Mouse (Mus musculus) forebrain, embryonic 15.5 days (tissue): ENCODE results near the gene Immp1l. TPM values are rescaled to one million over a fixed set of nuclear protein-coding genes. Genes with fewer than 3 reads are reported as not detected.

Experiments
- ATAC-seq: fragments of 200-750 bp; cut with Nextera tagmentation; replicated peaks from 2 replicates; pipeline ENCODE4 v1.8.0; 2017; ENCODE audit warnings: mild to moderate bottlenecking, moderate TSS enrichment, moderate library complexity
- H3K27ac ChIP-seq: fragments of 300-500 bp; sonication (generic); replicated peaks from 2 replicates; pipeline ENCODE4 v1.5.1; 2015; ENCODE audit warnings: mild to moderate bottlenecking, inconsistent platforms
- H3K27me3 ChIP-seq: fragments of 300-500 bp; sonication (generic); 2 replicates; pipeline ENCODE4 v1.6.1; 2015; ENCODE audit warnings: inconsistent platforms
- H3K36me3 ChIP-seq: fragments of 300-500 bp; sonication (generic); 2 replicates; pipeline ENCODE4 v1.6.1; 2015; ENCODE audit warnings: mild to moderate bottlenecking, inconsistent platforms
- H3K4me1 ChIP-seq: fragments of 300-500 bp; sonication (generic); 2 replicates; pipeline ENCODE4 v1.6.1; 2015; ENCODE audit warnings: inconsistent platforms
- H3K4me2 ChIP-seq: fragments of 300-500 bp; sonication (generic); replicated peaks from 2 replicates; pipeline ENCODE4 v1.6.1; 2015; ENCODE audit warnings: mild to moderate bottlenecking, inconsistent platforms
- H3K4me3 ChIP-seq: fragments of 300-500 bp; sonication (generic); 2 replicates; pipeline ENCODE4 v1.5.1; 2015; ENCODE audit warnings: mild to moderate bottlenecking, inconsistent platforms
- H3K9ac ChIP-seq: fragments of 300-500 bp; sonication (generic); replicated peaks from 2 replicates; pipeline ENCODE4 v1.6.1; 2015; ENCODE audit warnings: mild to moderate bottlenecking, inconsistent platforms
- H3K9me3 ChIP-seq: fragments of 300-500 bp; sonication (generic); 2 replicates; pipeline ENCODE4 v1.6.1; 2016; ENCODE audit warnings: inconsistent platforms
- WGBS: fragments of 180-500 bp; shearing (Covaris S2); methylation state at CpG from one replicate; pipeline ENCODE4 v1.1.7; 2015; ENCODE audit warnings: mixed read lengths; 5-methylcytosine and 5-hydroxymethylcytosine counted together
- polyA plus RNA-seq: library from polyadenylated mRNA; unstranded; fragments of >200 nt; fragmentation: Nextera tagmentation; extraction: Ambion mirVana; gene quantifications from 2 replicates; pipeline ENCODE4 v1.2.1, GENCODE M21; 2015

The Immp1l gene
- 106 and 110 TPM in 2 replicates for polyA plus RNA-seq

DNA sequence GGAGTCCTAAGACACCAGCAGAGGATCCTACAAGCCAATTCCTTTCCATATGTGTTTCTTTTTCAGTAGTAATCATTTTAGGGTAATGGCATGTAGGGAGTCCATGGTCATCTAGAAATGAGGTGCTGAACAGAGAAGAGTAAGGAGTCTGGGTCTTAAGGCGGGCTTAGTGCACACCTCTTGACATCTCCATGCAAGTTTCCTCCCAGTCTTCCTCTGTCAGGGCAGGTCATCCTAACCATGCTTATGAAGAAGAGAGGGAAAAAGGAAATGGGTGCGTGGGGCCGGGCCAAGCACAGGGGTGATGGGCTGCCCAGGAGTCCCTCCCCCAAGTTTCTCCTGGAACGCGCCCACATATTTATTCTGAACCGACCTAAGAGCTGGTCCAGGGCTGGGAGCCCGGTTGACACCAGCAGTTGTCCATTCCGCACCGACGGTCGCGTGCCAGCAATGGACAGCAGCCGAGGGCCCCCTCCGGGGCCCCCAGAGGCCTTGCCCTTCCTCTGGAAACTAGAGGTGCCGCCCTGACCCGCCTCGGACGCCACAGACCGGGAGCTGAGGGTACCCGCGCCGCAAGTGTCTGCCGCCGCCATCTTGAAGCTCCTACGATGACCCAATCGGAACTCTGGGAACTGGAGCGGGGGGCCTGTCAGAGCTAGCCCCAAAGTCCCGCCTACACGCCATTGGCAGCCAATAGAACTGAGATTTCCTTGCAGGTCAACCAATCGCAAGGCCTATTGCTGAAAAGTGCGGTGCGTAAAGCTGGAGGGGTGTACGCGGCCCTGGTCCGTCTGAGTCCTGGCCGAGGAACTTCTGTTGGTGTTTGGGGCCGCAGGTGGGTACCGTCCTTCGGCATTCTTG lies at the start of gene Immp1l, which contains the start of gene Elp4:
Immp1l (plus strand) TSS at position 743 of the 861 bp plus-strand sequence.
Elp4 (minus strand) TSS at position 669 of the 861 bp plus-strand sequence.
- Histone ChIP-seq H3K4me1 (peaks cover 12% of the 10 kb centered on the region), H3K4me2 (peak within 1 kb of the TSS; percentile 66), H3K27ac (peak within 1 kb of the TSS; percentile 69), H3K9ac (peak within 1 kb of the TSS; percentile 82), H3K9me3 (no peaks in the 10 kb centered on the region), H3K27me3 (no peaks in the 10 kb centered on the region), H3K36me3 (no peaks in the 10 kb centered on the region), H3K4me3 (peak within 1 kb of the TSS; percentile 86)
- under 1% methylated on average over 39 of the region's 39 CpGs for WGBS
- ATAC-seq = peak; percentile 100

DNA sequence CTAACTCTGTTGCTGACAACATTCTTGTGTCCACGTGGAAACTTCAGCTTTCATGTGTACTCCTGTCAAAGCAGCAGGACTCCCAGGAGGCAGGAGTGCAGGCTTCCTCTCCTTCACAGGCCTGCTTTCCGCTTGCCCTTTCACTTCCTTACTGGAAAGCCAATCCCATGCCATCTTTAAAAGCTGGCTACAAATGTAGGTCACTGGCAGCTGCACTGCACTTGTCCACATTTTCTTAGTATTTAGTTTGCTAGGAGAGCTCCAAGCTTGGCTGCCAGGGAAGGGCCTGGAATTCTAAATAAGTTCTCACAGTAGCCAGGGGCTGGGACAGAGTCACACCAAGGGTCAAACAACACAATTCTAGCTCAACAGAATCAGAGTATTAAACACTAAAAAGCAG lies 49.7 kb upstream of the Immp1l start:
- no peaks in the 10 kb centered on the region for H3K27me3 ChIP-seq
- WGBS = 58% methylated on average over 2 of the region's 2 CpGs

DNA sequence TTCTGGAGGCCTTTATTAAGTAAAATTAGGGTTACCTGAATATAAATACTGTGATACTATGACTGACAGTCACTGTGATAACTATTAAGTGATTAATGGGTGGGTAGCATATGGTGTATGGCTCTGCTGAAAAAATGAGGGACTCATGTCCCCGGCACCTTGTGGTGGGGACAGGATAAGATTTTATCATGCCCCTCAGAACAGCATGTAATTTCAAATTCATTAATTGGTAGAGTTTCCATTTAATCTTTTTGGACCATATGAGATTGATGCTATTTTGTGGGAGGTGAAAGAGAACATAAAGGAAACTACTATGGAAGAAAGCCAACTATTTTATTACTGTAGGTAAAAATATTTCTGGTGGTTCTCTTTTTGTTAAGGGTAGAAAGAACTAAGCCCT lies 31.0 kb upstream of the Immp1l start:
- H3K4me2 ChIP-seq = no peak overlapping the region
- no peaks in the 10 kb centered on the region for H3K9me3 ChIP-seq
- no peak overlapping the region for H3K27ac ChIP-seq
- no peak overlapping the region for H3K9ac ChIP-seq
- WGBS = 92% methylated on average over 1 of the region's 1 CpGs
- no peaks in the 10 kb centered on the region for H3K27me3 ChIP-seq
- H3K4me3 ChIP-seq = no peak overlapping the region
- no peaks in the 10 kb centered on the region for H3K4me1 ChIP-seq
- peaks cover 5% of the 10 kb centered on the region; the same call in 1 of the 2 replicates for H3K36me3 ChIP-seq
- no peak for ATAC-seq

More for the DNA sequence above, 49.7 kb upstream of the Immp1l start:
- no peak overlapping the region for H3K9ac ChIP-seq
- H3K4me1 ChIP-seq = no peaks in the 10 kb centered on the region
- no peak overlapping the region for H3K27ac ChIP-seq
- no peaks in the 10 kb centered on the region for H3K9me3 ChIP-seq
- ATAC-seq = no peak
- H3K4me3 ChIP-seq = no peak overlapping the region
- H3K36me3 ChIP-seq = no peaks in the 10 kb centered on the region
- no peak overlapping the region for H3K4me2 ChIP-seq

DNA sequence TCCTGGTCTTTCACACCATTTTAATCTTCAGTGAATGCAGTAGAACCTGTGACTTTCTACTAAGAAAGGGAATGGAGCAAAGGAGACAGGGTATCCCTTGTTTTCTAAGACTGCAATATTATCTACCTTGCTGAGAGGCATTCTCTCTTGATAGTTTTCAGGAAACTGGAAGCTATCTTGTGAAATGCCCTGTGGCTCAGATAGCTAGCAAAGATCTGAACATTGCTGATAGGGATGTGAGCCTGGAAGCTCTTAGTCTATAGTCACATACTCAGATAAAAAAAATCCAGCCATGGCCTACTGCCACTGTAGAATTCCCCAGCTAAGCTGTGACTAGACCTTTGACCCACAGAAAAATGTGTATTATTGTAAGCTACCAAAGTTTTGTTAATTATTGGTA lies 13.6 kb upstream of the Immp1l start:
- peaks cover 4% of the 10 kb centered on the region; the same call in 1 of the 2 replicates for H3K9me3 ChIP-seq
- no peaks in the 10 kb centered on the region for H3K27me3 ChIP-seq
- no peak overlapping the region for H3K9ac ChIP-seq
- no peak overlapping the region for H3K4me2 ChIP-seq
- ATAC-seq = no peak
- no peaks in the 10 kb centered on the region for H3K4me1 ChIP-seq
- no peak overlapping the region for H3K4me3 ChIP-seq
- no peak overlapping the region for H3K27ac ChIP-seq
- H3K36me3 ChIP-seq = peaks cover 10% of the 10 kb centered on the region

DNA sequence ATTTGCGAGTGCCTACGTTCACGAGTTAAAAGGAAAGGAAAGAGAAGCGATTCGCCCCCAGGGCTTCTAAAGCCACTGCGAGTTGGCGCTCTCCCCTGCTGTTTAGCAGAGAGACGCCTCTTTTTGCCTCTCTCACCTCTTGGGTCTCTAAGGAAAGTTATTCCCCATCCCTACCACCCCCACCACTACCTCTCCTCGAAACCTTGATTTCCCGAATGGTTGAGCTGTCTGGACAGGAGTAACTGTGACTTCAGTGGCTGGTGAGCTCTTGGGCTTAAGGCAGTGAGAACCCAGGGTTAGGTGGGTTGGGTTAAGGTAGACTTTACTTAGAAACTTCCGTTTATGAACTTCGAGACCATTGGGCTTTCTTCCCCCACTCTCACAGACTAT lies 314 bp downstream of the Immp1l start:
- peak; percentile 64 for ATAC-seq
- WGBS = 2% methylated on average over 12 of the region's 12 CpGs
- Histone ChIP-seq H3K27ac (peak overlapping the region; percentile 64), H3K4me3 (peak overlapping the region; percentile 86), H3K9ac (peak overlapping the region; percentile 56), H3K27me3 (no peaks in the 10 kb centered on the region), H3K4me2 (peak overlapping the region; percentile 66), H3K36me3 (no peaks in the 10 kb centered on the region), H3K4me1 (peaks cover 12% of the 10 kb centered on the region), H3K9me3 (no peaks in the 10 kb centered on the region)

DNA sequence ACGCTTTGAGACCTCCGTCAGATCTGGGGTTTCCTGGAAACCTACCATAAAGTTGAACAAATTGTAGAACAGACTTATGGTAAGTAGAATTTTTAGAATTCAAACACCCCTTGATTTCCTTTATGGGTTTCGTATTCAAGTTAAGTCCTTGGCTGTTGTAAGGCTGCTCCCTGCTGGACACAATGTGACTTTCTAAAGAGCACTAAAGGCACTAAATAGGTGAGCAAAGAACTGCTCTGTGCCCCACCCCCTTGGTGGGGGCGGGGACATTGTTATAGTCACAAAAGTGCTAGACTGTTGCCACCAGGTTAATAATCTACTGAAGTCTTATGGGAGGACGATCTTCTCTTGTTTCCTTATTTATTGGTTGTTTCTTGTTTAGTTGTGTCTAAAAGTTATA lies 3.9 kb downstream of the Immp1l start:
- 85% methylated on average over 5 of the region's 5 CpGs for WGBS
- Histone ChIP-seq H3K4me2 (no peak overlapping the region), H3K4me3 (no peak overlapping the region), H3K9ac (no peak overlapping the region), H3K4me1 (peaks cover 12% of the 10 kb centered on the region), H3K27ac (no peak overlapping the region), H3K36me3 (no peaks in the 10 kb centered on the region; the same call in 1 of the 2 replicates), H3K27me3 (no peaks in the 10 kb centered on the region), H3K9me3 (no peaks in the 10 kb centered on the region)
- ATAC-seq = no peak

DNA sequence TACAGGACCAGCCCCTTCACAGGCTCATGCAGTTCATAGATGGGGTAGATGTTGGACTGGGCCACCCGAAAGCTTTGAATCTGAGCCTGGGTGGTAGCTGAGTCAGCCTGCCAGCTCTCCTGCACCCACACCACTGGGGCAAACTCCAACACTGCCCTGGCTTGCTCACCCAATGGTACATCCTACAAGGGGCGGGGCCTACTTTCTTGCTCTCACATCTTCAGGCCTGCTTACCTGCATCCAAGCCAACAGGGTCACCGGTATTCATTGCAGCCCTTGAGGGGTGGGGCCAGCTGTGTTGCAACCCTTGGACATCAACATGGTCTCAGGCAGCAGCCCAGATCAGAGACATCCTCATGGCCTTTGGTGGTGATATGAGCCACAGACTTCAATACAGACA lies 6.2 kb downstream of the Immp1l start:
- Histone ChIP-seq H3K4me1 (peaks cover 6% of the 10 kb centered on the region), H3K27me3 (no peaks in the 10 kb centered on the region), H3K9ac (no peak overlapping the region), H3K27ac (no peak overlapping the region), H3K4me3 (no peak overlapping the region), H3K36me3 (no peaks in the 10 kb centered on the region; the same call in 1 of the 2 replicates), H3K4me2 (no peak overlapping the region), H3K9me3 (no peaks in the 10 kb centered on the region)
- ATAC-seq = no peak
- WGBS = 92% methylated on average over 3 of the region's 3 CpGs

DNA sequence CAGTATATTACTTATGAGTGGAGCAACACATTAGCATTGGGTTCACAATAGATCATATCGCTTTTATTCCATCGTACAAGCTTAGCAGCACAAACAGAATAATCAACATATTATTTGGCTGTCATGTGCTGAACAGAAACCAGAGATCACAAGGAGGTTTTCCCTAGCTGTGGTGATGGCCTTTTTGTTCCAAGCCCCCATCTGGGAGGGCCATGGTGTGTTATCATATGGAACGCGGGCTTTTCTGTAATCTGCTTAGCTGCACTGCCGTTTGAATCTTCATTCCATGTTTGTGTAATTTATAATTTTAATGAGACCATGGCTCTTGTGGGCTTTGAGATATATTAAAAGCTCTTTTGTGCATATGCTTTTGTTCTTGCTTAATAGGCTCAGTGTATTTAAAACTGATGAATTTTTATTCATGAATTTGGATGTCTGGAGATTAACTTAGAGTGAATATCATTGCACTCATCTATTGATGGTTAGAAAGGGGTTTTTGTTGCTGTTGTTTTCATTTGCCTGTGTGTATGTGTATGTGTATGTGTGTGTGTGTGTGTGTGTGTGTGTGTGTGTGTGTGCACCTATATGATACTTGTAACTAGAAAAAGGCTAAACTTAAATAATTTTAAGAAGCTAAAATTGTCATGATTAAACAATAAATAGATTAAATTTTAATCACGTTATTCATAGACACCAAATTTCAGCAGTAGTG lies 9.4 kb downstream of the Immp1l start:
- ATAC-seq = peak; percentile 70
- no peaks in the 10 kb centered on the region for H3K9me3 ChIP-seq
- 28% methylated on average over 6 of the region's 6 CpGs for WGBS
- H3K36me3 ChIP-seq = no peaks in the 10 kb centered on the region; the same call in 1 of the 2 replicates
- H3K4me1 ChIP-seq = peaks cover 6% of the 10 kb centered on the region
- no peak overlapping the region for H3K9ac ChIP-seq
- 0 out of 2 replicates have a peak overlapping the region, but pooled peaks have one; percentile 4 for H3K4me2 ChIP-seq
- no peaks in the 10 kb centered on the region for H3K27me3 ChIP-seq
- no peak overlapping the region for H3K27ac ChIP-seq
- H3K4me3 ChIP-seq = no peak overlapping the region

DNA sequence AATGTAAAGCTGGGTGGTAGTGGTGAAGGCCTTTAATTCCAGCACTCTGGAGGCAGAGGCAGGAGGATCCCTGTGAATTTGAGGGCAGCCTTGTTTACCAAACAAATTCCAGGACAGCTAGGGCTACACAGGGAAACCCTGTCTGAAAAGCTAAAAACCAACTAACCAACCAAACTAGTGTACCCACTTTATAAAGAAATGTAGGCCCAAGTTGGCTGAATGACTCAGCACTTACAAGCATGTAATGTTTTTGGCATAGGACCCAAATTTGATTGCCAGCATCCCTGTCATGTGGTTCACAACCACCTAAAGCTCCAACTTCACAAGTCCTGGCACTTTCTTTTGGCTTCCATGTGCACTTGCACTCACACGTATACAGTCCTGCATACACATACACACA lies 12.2 kb downstream of the Immp1l start:
- Histone ChIP-seq H3K27me3 (no peaks in the 10 kb centered on the region), H3K9ac (no peak overlapping the region), H3K4me3 (no peak overlapping the region), H3K4me1 (peaks cover 6% of the 10 kb centered on the region), H3K36me3 (no peaks in the 10 kb centered on the region), H3K27ac (no peak overlapping the region), H3K9me3 (no peaks in the 10 kb centered on the region), H3K4me2 (no peak overlapping the region)
- no peak for ATAC-seq
- WGBS = 94% methylated on average over 1 of the region's 1 CpGs

DNA sequence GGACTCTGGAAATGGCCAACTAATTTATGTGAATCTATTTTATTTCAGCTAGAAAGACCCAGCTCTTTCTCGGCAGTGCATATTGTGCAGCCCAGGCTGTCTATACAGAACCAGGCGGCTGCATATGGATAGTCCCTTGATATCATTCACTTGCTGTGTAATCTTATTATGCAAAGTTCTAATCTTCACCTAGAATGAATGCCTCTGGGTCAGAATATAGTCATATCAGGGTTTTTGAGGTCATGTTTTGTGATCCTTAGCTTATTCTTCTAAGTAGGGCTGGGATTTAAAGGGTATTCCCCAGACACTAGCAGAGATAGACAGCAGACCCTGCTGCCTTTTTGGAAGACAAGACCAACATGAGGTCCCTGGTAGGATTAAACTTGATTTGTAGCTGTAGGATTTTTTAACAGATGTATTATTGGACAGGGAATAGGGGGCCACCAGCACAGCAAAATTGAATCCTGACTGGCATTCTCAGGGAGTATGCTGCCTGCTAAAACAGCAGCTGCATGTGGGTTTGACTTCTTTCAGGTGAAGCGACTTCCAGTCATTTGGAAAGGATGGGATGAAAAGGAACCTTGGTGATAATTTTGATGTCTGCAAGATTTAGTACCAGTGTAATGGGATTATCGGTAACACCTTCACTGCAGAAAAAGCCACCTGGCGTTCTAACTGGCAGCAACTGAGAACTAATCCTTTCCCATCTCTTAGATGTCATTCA lies 13.3 kb downstream of the Immp1l start:
- H3K27ac ChIP-seq = no peak overlapping the region
- no peaks in the 10 kb centered on the region for H3K9me3 ChIP-seq
- no peak for ATAC-seq
- H3K27me3 ChIP-seq = no peaks in the 10 kb centered on the region
- H3K4me1 ChIP-seq = peaks cover 6% of the 10 kb centered on the region
- 54% methylated on average over 5 of the region's 5 CpGs for WGBS
- H3K36me3 ChIP-seq = no peaks in the 10 kb centered on the region
- H3K4me2 ChIP-seq = no peak overlapping the region
- no peak overlapping the region for H3K4me3 ChIP-seq
- no peak overlapping the region for H3K9ac ChIP-seq

DNA sequence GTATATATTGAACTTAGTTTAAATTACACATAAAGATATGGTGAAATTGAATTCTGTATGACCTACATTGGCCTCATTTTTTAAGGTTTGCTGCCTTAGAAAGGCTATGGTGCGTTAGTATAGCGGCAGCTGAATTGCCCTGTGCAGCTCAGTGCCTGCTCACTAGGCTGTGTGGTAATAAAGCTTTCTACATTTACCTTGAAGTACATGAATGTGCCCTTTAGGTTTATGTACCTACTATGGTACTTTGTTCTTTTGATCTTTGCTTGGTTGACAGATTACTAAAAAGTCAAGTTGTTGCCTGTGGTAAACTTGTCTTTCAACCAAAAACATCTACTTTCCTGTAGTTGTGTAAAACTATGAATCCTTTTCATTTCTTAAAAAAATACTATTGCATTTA lies 45.7 kb downstream of the Immp1l start:
- no peaks in the 10 kb centered on the region for H3K9me3 ChIP-seq
- no peak overlapping the region for H3K9ac ChIP-seq
- no peak overlapping the region for H3K4me3 ChIP-seq
- no peaks in the 10 kb centered on the region for H3K4me1 ChIP-seq
- H3K4me2 ChIP-seq = no peak overlapping the region
- H3K27me3 ChIP-seq = no peaks in the 10 kb centered on the region
- no peak overlapping the region for H3K27ac ChIP-seq
- 97% methylated on average over 2 of the region's 2 CpGs for WGBS
- no peaks in the 10 kb centered on the region for H3K36me3 ChIP-seq
- no peak for ATAC-seq
